Mouse (Mus musculus): Measurements from ENCODE around the gene Elmo2.

Gene Elmo2

GRCm38 (mm10) chr2:165256213-165256612 is 70.1 kb downstream of the Elmo2 start:
- DNase-seq, result no peak

- DNase-seq, result no peak
Measured at GRCm38 (mm10) chr2:165253867-165254266, 72.4 kb downstream of the Elmo2 start.

GRCm38 (mm10) chr2:165253269-165253668 is 73.0 kb downstream of the Elmo2 start:
- DNase-seq, result no peak

GRCm38 (mm10) chr2:165252801-165253200 is 73.5 kb downstream of the Elmo2 start:
- no peak for DNase-seq

GRCm38 (mm10) chr2:165252381-165252780 is 73.9 kb downstream of the Elmo2 start:
- no peak for DNase-seq

GRCm38 (mm10) chr2:165250903-165251302 is 75.4 kb downstream of the Elmo2 start:
- DNase-seq, result no peak

GRCm38 (mm10) chr2:165248967-165249366 is 77.3 kb downstream of the Elmo2 start:
- no peak for DNase-seq

GRCm38 (mm10) chr2:165246349-165246748 is 79.9 kb downstream of the Elmo2 start:
- no peak for DNase-seq

- no peak for DNase-seq
Measured at GRCm38 (mm10) chr2:165243122-165243720, 83.1 kb downstream of the Elmo2 start.

GRCm38 (mm10) chr2:165242575-165242974 is 83.7 kb downstream of the Elmo2 start:
- DNase-seq, result no peak

- no peak for DNase-seq
Measured at GRCm38 (mm10) chr2:165241786-165242185, 84.5 kb downstream of the Elmo2 start.

- no peak for DNase-seq
Measured at GRCm38 (mm10) chr2:165240371-165240770, 85.9 kb downstream of the Elmo2 start.

- DNase-seq, result no peak
Measured at GRCm38 (mm10) chr2:165239533-165240144, 86.6 kb downstream of the Elmo2 start.

GRCm38 (mm10) chr2:165238416-165239145 is 87.7 kb downstream of the Elmo2 start:
- no peak for DNase-seq
